Mouse (Mus musculus): Measurements from ENCODE around the gene Dmgdh. TPM values are rescaled to one million over a fixed set of nuclear protein-coding genes. Genes with fewer than 3 reads are reported as not detected.
A peak's percentile ranks its signal among the peaks of the same experiment; 100 is the strongest.

Dmgdh gene
- polyA plus RNA-seq (2014; fragmentation: Nextera tagmentation; extraction: Ambion mirVana) = 0.17 TPM in 1 of 2 replicates, not detected in the other

DNA sequence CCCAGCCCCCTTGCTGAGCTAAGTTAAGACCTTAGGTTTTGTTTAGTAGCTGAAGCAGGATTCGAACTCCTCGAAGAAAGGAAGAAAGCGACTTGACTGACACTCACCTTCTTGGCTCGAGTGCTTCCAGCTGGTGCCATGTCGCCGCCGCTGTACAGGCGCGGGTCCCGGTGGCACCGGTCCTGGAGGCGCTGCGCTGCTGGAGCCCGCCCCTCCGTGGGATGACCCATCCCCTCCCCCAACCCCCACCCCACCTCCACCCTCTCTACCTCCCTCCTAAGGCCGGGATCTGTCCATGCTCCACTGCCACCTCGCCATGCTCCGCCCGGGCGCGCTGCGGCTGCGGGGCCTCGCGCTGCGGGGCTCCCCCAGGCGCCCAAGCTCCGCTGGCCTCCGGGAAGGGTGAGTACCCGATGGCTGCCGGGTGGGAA, at the start of gene Dmgdh, which contains the start of gene Bhmt2:
Gene Dmgdh (plus strand): TSS at position 303 of the 431 bp plus-strand sequence.
Gene Bhmt2 (minus strand): TSS at position 172 of the 431 bp plus-strand sequence.
- DNase-seq = no peak
- Histone ChIP-seq H3K9me3 (ENCODE audit: control insufficient read depth, low read length) (no peaks in the 10 kb centered on the region), H3K27me3 (ENCODE audit: control insufficient read depth, insufficient read depth, low read length) (no peaks in the 10 kb centered on the region; the same call in 1 of the 2 replicates), H3K4me1 (ENCODE audit: control insufficient read depth, insufficient read depth, low read length) (no peaks in the 10 kb centered on the region), H3K4me3 (replicated peaks; ENCODE audit: low read depth, low read length) (no peak within 1 kb of the TSS), H3K9ac (replicated peaks; ENCODE audit: low read length) (no peak within 1 kb of the TSS), H3K4me2 (ENCODE audit: low read length) (peak within 1 kb of the TSS; percentile 17; the same call in 1 of the 2 replicates), H3K27ac (replicated peaks; ENCODE audit: low read depth, low read length) (no peak within 1 kb of the TSS), H3K36me3 (ENCODE audit: control insufficient read depth, insufficient read depth, low read length) (no peaks in the 10 kb centered on the region)
- 6% methylated on average over 31 of the region's 31 CpGs for WGBS
- no peak; the same call in 1 of the 2 replicates for ATAC-seq (ENCODE audit: low FRiP score, low TSS enrichment)

GRCm38 (mm10) chr13:93628861-93629260, 45.4 kb upstream of the Dmgdh start:
- no peak overlapping the region for H3K27ac ChIP-seq (replicated peaks; ENCODE audit: low read depth, low read length)
- no peak overlapping the region for H3K4me3 ChIP-seq (replicated peaks; ENCODE audit: low read depth, low read length)
- H3K4me2 ChIP-seq (ENCODE audit: low read length) = no peak overlapping the region
- no peaks in the 10 kb centered on the region for H3K4me1 ChIP-seq (ENCODE audit: control insufficient read depth, insufficient read depth, low read length)
- no peaks in the 10 kb centered on the region for H3K9me3 ChIP-seq (ENCODE audit: control insufficient read depth, low read length)
- no peaks in the 10 kb centered on the region for H3K27me3 ChIP-seq (ENCODE audit: control insufficient read depth, insufficient read depth, low read length)
- ATAC-seq (ENCODE audit: low FRiP score, low TSS enrichment) (no peak), DNase-seq (no peak)
- 25% methylated on average over 6 of the region's 6 CpGs for WGBS
- no peaks in the 10 kb centered on the region for H3K36me3 ChIP-seq (ENCODE audit: control insufficient read depth, insufficient read depth, low read length)
- H3K9ac ChIP-seq (replicated peaks; ENCODE audit: low read length) = no peak overlapping the region

- Histone ChIP-seq H3K9me3 (ENCODE audit: control insufficient read depth, low read length) (no peaks in the 10 kb centered on the region), H3K36me3 (ENCODE audit: control insufficient read depth, insufficient read depth, low read length) (no peaks in the 10 kb centered on the region), H3K4me3 (replicated peaks; ENCODE audit: low read depth, low read length) (no peak overlapping the region), H3K4me1 (ENCODE audit: control insufficient read depth, insufficient read depth, low read length) (no peaks in the 10 kb centered on the region), H3K9ac (replicated peaks; ENCODE audit: low read length) (no peak overlapping the region), H3K27ac (replicated peaks; ENCODE audit: low read depth, low read length) (no peak overlapping the region), H3K4me2 (ENCODE audit: low read length) (no peak overlapping the region), H3K27me3 (ENCODE audit: control insufficient read depth, insufficient read depth, low read length) (no peaks in the 10 kb centered on the region)
- DNase-seq = no peak
- 86% methylated on average over 10 of the region's 10 CpGs for WGBS
- no peak for ATAC-seq (ENCODE audit: low FRiP score, low TSS enrichment)
Measured at GRCm38 (mm10) chr13:93630941-93631705, 43.1 kb upstream of the Dmgdh start.

DNA sequence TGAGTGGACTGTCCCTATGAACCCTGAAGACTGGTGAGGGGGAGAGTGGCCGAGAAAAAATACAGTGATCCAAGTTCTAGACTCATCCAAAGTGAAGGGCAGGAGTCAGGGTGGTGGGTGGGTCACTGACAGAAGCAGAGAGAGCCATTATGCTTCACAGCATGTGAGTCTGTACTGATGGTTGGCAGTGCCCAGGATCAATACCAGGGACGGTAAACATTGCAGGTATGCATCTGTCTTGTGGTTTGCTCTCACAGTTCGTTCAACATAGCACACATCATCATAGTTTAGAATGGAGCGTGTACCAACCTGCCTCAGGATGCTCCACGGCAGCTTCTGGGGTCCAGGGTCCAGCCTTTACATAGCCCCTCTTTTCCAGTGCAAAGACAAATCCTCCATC, 41.3 kb upstream of the Dmgdh start:
- no peak overlapping the region for H3K27ac ChIP-seq (replicated peaks; ENCODE audit: low read depth, low read length)
- DNase-seq = no peak
- H3K27me3 ChIP-seq (ENCODE audit: control insufficient read depth, insufficient read depth, low read length) = no peaks in the 10 kb centered on the region
- 86% methylated on average over 5 of the region's 5 CpGs for WGBS
- H3K9ac ChIP-seq (replicated peaks; ENCODE audit: low read length) = no peak overlapping the region
- no peak overlapping the region for H3K4me3 ChIP-seq (replicated peaks; ENCODE audit: low read depth, low read length)
- ATAC-seq (ENCODE audit: low FRiP score, low TSS enrichment) = no peak
- H3K36me3 ChIP-seq (ENCODE audit: control insufficient read depth, insufficient read depth, low read length) = no peaks in the 10 kb centered on the region
- H3K4me2 ChIP-seq (ENCODE audit: low read length) = no peak overlapping the region
- H3K9me3 ChIP-seq (ENCODE audit: control insufficient read depth, low read length) = no peaks in the 10 kb centered on the region
- H3K4me1 ChIP-seq (ENCODE audit: control insufficient read depth, insufficient read depth, low read length) = no peaks in the 10 kb centered on the region

DNA sequence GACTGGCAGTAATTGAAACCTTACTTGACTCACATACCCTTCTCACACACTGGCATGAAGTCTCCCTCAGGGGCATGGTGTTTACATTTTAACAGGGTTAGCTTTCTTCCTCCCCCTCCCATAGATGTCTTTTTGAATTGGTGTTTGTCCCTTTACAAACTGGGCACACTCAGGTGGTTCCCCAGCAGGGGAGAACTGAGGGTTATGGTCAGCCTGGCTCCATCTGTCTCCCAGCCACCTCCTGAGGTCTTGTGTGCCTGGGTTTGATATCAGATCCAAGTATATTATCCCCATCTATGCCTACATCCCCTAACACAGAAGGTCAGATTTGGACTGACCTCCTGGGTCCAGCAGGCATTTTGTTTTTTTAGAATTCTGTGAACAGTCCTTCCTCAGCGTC, 37.7 kb upstream of the Dmgdh start:
- Histone ChIP-seq H3K9me3 (ENCODE audit: control insufficient read depth, low read length) (no peaks in the 10 kb centered on the region), H3K4me2 (ENCODE audit: low read length) (no peak overlapping the region), H3K4me3 (replicated peaks; ENCODE audit: low read depth, low read length) (no peak overlapping the region), H3K27me3 (ENCODE audit: control insufficient read depth, insufficient read depth, low read length) (no peaks in the 10 kb centered on the region), H3K36me3 (ENCODE audit: control insufficient read depth, insufficient read depth, low read length) (no peaks in the 10 kb centered on the region), H3K27ac (replicated peaks; ENCODE audit: low read depth, low read length) (no peak overlapping the region), H3K9ac (replicated peaks; ENCODE audit: low read length) (no peak overlapping the region), H3K4me1 (ENCODE audit: control insufficient read depth, insufficient read depth, low read length) (no peaks in the 10 kb centered on the region)
- no peak for DNase-seq
- no peak for ATAC-seq (ENCODE audit: low FRiP score, low TSS enrichment)
- 95% methylated on average over 1 of the region's 1 CpGs for WGBS

GRCm38 (mm10) chr13:93637282-93638245, 36.7 kb upstream of the Dmgdh start, which contains the start of gene Bhmt:
TSS of gene Bhmt (minus strand) at chr13:93637961.
- Histone ChIP-seq H3K36me3 (ENCODE audit: control insufficient read depth, insufficient read depth, low read length) (no peaks in the 10 kb centered on the region), H3K9ac (replicated peaks; ENCODE audit: low read length) (no peak within 1 kb of the TSS), H3K27me3 (ENCODE audit: control insufficient read depth, insufficient read depth, low read length) (no peaks in the 10 kb centered on the region), H3K4me2 (ENCODE audit: low read length) (no peak within 1 kb of the TSS), H3K4me1 (ENCODE audit: control insufficient read depth, insufficient read depth, low read length) (no peaks in the 10 kb centered on the region), H3K9me3 (ENCODE audit: control insufficient read depth, low read length) (no peaks in the 10 kb centered on the region), H3K27ac (replicated peaks; ENCODE audit: low read depth, low read length) (no peak within 1 kb of the TSS), H3K4me3 (replicated peaks; ENCODE audit: low read depth, low read length) (no peak within 1 kb of the TSS)
- 72% methylated on average over 19 of the region's 19 CpGs for WGBS
- DNase-seq (no peak), ATAC-seq (ENCODE audit: low FRiP score, low TSS enrichment) (no peak)

DNA sequence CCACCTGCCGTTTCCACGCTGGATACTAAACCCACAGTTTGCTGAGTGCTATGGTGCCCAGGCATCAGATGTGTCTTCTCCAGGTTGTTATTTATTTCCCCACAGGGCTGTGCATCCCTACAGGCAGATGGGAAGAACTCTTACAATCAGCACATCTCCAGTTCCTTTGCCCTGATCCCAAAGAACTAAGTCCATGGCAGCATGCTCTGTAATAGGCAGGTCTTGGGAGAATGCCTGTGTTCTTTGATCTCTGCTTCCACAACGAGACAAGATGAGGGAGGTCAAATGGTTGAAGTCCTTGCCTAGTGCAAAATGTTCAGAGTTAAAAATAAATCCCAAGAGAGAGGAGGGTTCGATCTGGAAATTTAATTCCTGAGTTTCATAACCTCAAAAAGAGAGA, 34.6 kb upstream of the Dmgdh start:
- no peak for ATAC-seq (ENCODE audit: low FRiP score, low TSS enrichment)
- WGBS = 68% methylated on average over 4 of the region's 4 CpGs
- Histone ChIP-seq H3K4me3 (replicated peaks; ENCODE audit: low read depth, low read length) (no peak overlapping the region), H3K9ac (replicated peaks; ENCODE audit: low read length) (no peak overlapping the region), H3K27me3 (ENCODE audit: control insufficient read depth, insufficient read depth, low read length) (no peaks in the 10 kb centered on the region), H3K27ac (replicated peaks; ENCODE audit: low read depth, low read length) (no peak overlapping the region), H3K36me3 (ENCODE audit: control insufficient read depth, insufficient read depth, low read length) (no peaks in the 10 kb centered on the region), H3K4me1 (ENCODE audit: control insufficient read depth, insufficient read depth, low read length) (no peaks in the 10 kb centered on the region), H3K9me3 (ENCODE audit: control insufficient read depth, low read length) (no peaks in the 10 kb centered on the region), H3K4me2 (ENCODE audit: low read length) (no peak overlapping the region)
- DNase-seq = no peak

DNA sequence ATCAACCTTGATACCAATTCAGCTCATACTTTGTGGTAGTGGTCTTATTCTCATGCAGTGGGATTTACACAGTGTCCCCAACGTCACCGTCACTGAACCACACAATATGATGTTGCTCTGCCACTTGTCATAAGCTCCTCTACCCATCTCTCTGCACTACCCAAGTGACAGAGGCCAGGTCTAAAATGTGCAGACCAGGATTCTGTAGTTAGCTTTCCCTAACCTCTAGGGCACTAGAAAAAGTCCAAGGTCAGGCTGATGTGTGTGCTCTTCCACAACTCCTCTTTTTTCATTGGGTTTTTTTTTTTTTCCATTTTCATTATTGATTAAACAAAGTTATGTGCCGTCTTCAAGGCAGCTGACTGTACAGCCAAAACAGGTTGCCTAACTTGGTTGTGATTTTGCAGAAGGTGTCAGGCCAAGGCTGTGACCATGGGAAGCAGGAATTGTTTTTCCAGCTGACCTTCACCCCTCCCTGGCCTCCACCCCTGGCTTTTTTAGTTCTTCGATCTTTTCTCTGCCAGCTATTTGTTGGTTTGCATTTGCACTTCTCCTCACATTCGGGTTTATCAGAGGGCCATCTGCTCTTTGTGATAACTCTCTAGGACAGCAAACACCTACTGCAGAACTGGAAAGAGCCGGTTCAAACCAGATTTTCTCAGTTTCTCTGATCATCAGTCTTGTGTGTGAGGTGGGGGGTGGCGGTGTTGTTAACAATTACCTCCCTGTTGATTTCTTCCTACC, 25.7 kb upstream of the Dmgdh start:
- no peak for DNase-seq
- Histone ChIP-seq H3K27ac (replicated peaks; ENCODE audit: low read depth, low read length) (no peak overlapping the region), H3K4me2 (ENCODE audit: low read length) (no peak overlapping the region), H3K9me3 (ENCODE audit: control insufficient read depth, low read length) (no peaks in the 10 kb centered on the region), H3K27me3 (ENCODE audit: control insufficient read depth, insufficient read depth, low read length) (no peaks in the 10 kb centered on the region), H3K4me3 (replicated peaks; ENCODE audit: low read depth, low read length) (no peak overlapping the region), H3K36me3 (ENCODE audit: control insufficient read depth, insufficient read depth, low read length) (no peaks in the 10 kb centered on the region), H3K4me1 (ENCODE audit: control insufficient read depth, insufficient read depth, low read length) (no peaks in the 10 kb centered on the region), H3K9ac (replicated peaks; ENCODE audit: low read length) (no peak overlapping the region)
- no peak for ATAC-seq (ENCODE audit: low FRiP score, low TSS enrichment)
- WGBS = 89% methylated on average over 7 of the region's 7 CpGs

All from midbrain, embryonic 14.5 days (tissue).